Mouse (Mus musculus) heart, embryonic 12.5 days (tissue): Measurements from ENCODE around the gene Polr3gl. TPM values are rescaled to one million over a fixed set of nuclear protein-coding genes. Genes with fewer than 3 reads are reported as not detected.

Source experiments
- ATAC-seq: fragments of 200-750 bp; cut with Nextera tagmentation; 2 replicates; pipeline ENCODE4 v1.8.0; 2017; ENCODE audit warnings: moderate TSS enrichment, moderate library complexity; ENCODE audit not compliant: insufficient number of reproducible peaks, low FRiP score
- H3K27ac ChIP-seq: fragments of 300-500 bp; sonication (generic); 2 replicates; pipeline ENCODE4 v1.5.1; 2016; ENCODE audit warnings: mild to moderate bottlenecking, moderate library complexity; ENCODE audit not compliant: poor library complexity, severe bottlenecking
- H3K27me3 ChIP-seq: fragments of 300-500 bp; sonication (generic); replicated peaks from 2 replicates; pipeline ENCODE4 v1.6.1; 2016; ENCODE audit warnings: mild to moderate bottlenecking, moderate library complexity
- H3K36me3 ChIP-seq: fragments of 300-500 bp; sonication (generic); 2 replicates; pipeline ENCODE4 v1.6.1; 2016; ENCODE audit warnings: mild to moderate bottlenecking, moderate library complexity
- H3K4me1 ChIP-seq: fragments of 300-500 bp; sonication (generic); replicated peaks from 2 replicates; pipeline ENCODE4 v1.6.1; 2016; ENCODE audit warnings: mild to moderate bottlenecking
- H3K4me2 ChIP-seq: fragments of 300-500 bp; sonication (generic); 2 replicates; pipeline ENCODE4 v1.6.1; 2016; ENCODE audit warnings: mild to moderate bottlenecking, moderate library complexity
- H3K4me3 ChIP-seq: fragments of 300-500 bp; sonication (generic); 2 replicates; pipeline ENCODE4 v1.5.1; 2016; ENCODE audit warnings: mild to moderate bottlenecking
- H3K9ac ChIP-seq: fragments of 300-500 bp; sonication (generic); 2 replicates; pipeline ENCODE4 v1.6.1; 2016; ENCODE audit warnings: mild to moderate bottlenecking, moderate library complexity
- H3K9me3 ChIP-seq: fragments of 300-500 bp; sonication (generic); replicated peaks from 2 replicates; pipeline ENCODE4 v1.6.1; 2016; ENCODE audit warnings: mild to moderate bottlenecking, moderate library complexity
- WGBS: fragments of 180-500 bp; shearing (Covaris S2); methylation state at CpG from one replicate; pipeline ENCODE4 v1.1.7; 2016; 5-methylcytosine and 5-hydroxymethylcytosine counted together
- polyA plus RNA-seq: library from polyadenylated mRNA; unstranded; fragments of >200 nt; fragmentation: Nextera tagmentation; extraction: Ambion mirVana; gene quantifications from 2 replicates; pipeline ENCODE4 v1.2.1, GENCODE M21; 2016

Polr3gl gene
- polyA plus RNA-seq, 1 experiment from 2014 or later: 39.3 TPM

DNA sequence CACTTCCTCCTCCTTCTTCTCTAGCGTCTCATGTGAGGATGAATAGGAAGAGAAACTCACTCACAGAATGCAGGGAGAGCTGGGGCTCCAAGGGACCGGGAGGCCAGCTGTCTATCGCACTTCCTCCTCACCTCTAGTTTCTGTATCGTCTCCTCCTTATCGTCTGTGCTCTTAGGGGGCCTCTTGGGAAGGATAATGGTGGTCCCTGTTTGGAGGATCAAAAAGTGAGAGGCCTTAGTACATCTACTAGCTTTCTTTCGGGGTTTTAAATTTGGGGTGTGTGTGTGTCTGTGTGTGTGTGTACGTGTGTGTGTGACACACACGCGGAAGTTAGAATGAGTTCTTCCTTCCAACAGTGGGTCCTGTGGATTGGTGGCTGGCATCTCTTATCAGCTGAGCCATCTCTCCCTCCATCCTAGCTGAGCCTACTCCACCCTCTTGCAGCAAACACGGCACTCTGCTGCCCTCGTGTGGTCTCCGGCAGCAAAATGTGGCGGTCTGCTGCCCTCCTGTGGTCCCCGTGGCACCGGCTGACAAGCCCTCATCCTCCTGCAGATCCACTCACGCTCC lies 14.0 kb downstream of the Polr3gl start:
- Histone ChIP-seq H3K9me3 (no peaks in the 10 kb centered on the region), H3K4me2 (peak overlapping the region; percentile 61), H3K27me3 (no peaks in the 10 kb centered on the region), H3K9ac (peak overlapping the region; percentile 73), H3K36me3 (peaks cover 4% of the 10 kb centered on the region; the same call in 1 of the 2 replicates), H3K4me1 (peaks cover 47% of the 10 kb centered on the region), H3K4me3 (peak overlapping the region; percentile 25), H3K27ac (peak overlapping the region; percentile 47; the same call in 1 of the 2 replicates)
- 7% methylated on average over 16 of the region's 16 CpGs for WGBS
- ATAC-seq: 0 out of 2 replicates have a peak, but pooled peaks have one; percentile 19

DNA sequence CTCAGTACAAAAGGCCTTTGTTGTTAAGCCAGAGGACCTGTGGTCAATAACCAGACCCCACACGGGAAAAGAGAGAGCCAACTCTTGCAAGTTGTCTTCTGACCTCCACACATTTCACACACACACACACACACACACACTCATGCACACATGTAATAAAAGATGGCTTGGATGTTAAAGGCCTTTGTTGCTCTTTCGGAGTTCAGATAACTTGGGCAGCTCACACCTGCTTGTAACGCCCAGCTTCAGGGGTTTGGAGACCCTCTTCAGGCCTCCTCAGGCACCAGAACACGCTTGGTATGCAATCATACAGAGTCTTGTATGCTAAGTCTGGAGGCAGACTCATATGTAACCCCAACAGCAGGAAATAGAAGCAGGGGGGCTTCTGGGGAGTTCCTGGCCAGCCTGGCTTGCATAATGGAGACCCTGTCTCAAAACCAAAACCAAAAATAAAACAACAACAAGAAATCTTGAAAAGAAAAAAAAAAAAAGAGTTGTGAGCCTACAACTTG lies 14.7 kb downstream of the Polr3gl start:
- no peak for ATAC-seq
- Histone ChIP-seq H3K27me3 (no peaks in the 10 kb centered on the region), H3K9me3 (no peaks in the 10 kb centered on the region), H3K36me3 (peaks cover 3% of the 10 kb centered on the region; the same call in 1 of the 2 replicates), H3K4me1 (peaks cover 51% of the 10 kb centered on the region), H3K4me3 (no peak overlapping the region), H3K27ac (peak overlapping the region; percentile 47; the same call in 1 of the 2 replicates), H3K9ac (0 out of 2 replicates have a peak overlapping the region, but pooled peaks have one; percentile 34), H3K4me2 (no peak overlapping the region)
- WGBS: 76% methylated on average over 4 of the region's 4 CpGs

DNA sequence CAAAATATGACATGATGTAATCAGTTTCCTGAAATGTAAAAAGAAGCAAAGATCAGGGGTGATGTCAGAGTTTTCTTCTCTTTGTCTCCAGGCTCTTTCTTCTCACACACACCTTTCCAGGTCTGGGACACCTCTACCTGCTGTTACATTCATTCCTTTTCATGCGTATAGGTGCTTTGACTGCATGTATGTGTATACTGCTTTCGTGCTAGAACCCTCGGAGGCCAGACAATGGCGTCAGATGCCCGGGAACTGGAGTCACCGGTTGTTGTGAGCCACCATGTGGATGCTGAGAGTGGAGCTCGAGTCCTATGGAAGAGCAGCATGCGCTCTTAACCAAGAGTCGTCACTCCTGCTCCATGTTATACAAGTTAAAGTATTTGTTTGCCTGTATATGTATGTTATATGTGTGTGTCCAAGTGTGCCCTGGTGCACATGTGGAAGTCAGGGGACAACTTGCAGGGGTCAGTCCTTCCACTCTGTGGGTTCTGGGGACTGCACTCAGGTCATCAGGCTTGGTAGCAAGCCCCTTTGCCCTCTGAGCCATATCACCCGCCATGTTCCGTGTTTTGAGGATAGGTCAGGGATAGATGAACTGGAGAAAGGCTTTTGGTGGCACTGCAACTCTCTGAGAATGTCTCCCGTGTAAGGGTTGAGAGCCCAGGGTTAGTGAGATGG lies 15.3 kb downstream of the Polr3gl start:
- Histone ChIP-seq H3K9ac (0 out of 2 replicates have a peak overlapping the region, but pooled peaks have one; percentile 30), H3K27me3 (no peaks in the 10 kb centered on the region), H3K36me3 (no peaks in the 10 kb centered on the region), H3K27ac (peak overlapping the region; percentile 47), H3K9me3 (no peaks in the 10 kb centered on the region), H3K4me1 (peaks cover 57% of the 10 kb centered on the region), H3K4me3 (no peak overlapping the region), H3K4me2 (no peak overlapping the region)
- ATAC-seq: no peak
- 80% methylated on average over 12 of the region's 12 CpGs for WGBS

DNA sequence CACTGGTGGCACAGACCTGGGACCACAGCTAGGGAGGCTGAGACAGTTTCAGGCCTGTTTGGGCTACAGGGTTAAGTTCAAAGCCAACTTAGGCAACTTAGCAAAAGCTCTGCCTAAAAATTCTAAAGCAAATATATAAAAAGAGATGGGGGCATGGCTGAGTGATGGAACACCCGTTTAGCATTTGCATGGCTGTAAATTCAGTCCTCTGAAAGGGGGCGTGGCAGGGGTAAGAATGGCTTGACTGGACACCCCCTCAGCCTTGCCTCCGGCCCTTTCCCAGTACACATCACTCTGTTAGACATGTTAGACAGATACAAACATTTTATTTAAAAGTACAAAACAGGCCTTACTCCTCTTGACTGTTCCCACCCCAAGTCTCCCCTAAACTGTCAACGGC lies 16.4 kb downstream of the Polr3gl start:
- no peak for ATAC-seq
- H3K36me3 ChIP-seq: no peaks in the 10 kb centered on the region
- H3K27ac ChIP-seq: peak overlapping the region; percentile 98
- peak overlapping the region; percentile 60 for H3K4me2 ChIP-seq
- H3K4me1 ChIP-seq: peaks cover 64% of the 10 kb centered on the region
- H3K9ac ChIP-seq: peak overlapping the region; percentile 57
- H3K9me3 ChIP-seq: no peaks in the 10 kb centered on the region
- H3K27me3 ChIP-seq: no peaks in the 10 kb centered on the region
- peak overlapping the region; percentile 27; the same call in 1 of the 2 replicates for H3K4me3 ChIP-seq
- WGBS: 76% methylated on average over 4 of the region's 4 CpGs

DNA sequence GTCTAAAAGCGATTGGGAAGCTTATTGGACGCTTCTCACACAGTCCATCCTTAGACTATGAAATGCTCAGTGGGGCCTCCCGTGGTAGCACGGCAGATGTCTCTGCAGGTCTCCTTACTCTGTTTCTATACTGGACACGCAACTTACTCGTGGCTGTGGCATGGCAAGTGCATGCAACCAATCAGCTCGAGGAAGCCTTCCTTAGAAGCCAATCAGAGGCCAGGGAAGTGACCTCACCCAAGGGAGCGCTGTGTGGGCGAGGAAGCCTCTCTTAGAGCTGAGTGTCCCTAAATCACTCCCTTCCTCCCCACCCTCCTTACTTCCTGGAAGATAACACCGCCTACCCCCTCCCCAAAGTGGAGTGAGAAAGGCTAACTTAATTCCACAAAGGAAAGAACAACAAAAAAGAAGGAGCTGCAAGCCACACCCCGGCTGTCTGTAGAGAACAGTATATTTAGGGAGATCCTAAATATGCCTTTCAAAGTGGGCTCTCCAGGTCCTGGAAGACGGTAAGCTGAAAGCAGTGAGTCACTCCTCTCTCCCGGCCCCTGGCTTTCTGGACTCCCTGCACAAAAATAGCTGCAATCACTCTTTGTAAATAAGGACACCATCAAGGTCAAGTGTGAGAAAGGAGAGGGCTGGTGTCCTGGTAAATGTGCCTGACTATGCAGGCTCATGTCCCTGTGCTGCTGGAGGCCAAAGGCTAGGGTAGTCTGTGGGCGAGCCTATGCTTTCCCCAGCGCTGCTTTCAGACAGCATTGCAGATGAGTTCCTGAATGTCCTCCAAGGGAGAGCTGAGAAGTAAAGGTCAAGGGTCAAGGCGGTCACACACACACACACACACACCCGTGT lies 17.1 kb downstream of the Polr3gl start, which contains the start of gene Gm16253:
Gene Gm16253 (plus strand): TSS at position 295 of the 852 bp plus-strand sequence.
- ATAC-seq: peak; percentile 92
- Histone ChIP-seq H3K27me3 (no peaks in the 10 kb centered on the region), H3K9ac (peak within 1 kb of the TSS; percentile 57), H3K4me3 (peak within 1 kb of the TSS; percentile 27), H3K9me3 (no peaks in the 10 kb centered on the region), H3K4me2 (peak within 1 kb of the TSS; percentile 60), H3K36me3 (no peaks in the 10 kb centered on the region), H3K27ac (peak within 1 kb of the TSS; percentile 98), H3K4me1 (peaks cover 67% of the 10 kb centered on the region)
- 9% methylated on average over 17 of the region's 17 CpGs for WGBS

DNA sequence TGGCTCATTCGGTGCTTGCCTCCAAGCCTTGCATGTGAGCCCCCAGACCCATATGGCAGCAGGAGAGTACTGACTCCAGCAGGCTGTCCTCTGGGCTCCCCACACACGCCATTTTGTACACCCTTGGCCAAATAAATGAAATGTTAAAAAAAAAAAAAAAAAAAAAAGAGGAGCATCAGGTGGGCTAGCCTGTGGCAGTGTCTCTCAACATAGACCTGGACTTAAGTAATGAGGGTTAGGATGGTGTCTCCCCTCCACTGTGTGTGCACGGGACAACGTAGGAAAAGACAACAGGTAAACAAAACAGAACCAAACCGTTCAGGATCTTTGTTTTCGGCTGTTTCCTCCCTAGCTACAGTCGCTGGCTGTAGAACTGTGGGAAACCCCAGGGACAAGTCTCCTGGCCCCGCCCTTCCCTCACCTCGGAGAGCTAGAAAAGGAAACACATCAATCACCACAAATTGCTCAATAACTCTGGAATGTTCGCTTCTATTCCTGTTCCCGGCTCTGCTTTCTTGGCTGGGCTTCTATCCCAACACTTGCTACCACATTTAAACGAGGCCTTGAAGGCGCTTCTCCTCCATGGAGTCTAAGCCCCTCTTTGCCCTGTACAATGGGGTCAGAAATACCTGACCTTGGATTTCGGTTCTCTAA lies 17.8 kb downstream of the Polr3gl start:
- Histone ChIP-seq H3K9me3 (no peaks in the 10 kb centered on the region), H3K27me3 (no peaks in the 10 kb centered on the region), H3K4me3 (peak overlapping the region; percentile 27), H3K27ac (peak overlapping the region; percentile 98), H3K36me3 (no peaks in the 10 kb centered on the region), H3K9ac (0 out of 2 replicates have a peak overlapping the region, but pooled peaks have one; percentile 57), H3K4me1 (peaks cover 71% of the 10 kb centered on the region), H3K4me2 (peak overlapping the region; percentile 60)
- ATAC-seq: peak; percentile 40
- WGBS: 34% methylated on average over 14 of the region's 14 CpGs

DNA sequence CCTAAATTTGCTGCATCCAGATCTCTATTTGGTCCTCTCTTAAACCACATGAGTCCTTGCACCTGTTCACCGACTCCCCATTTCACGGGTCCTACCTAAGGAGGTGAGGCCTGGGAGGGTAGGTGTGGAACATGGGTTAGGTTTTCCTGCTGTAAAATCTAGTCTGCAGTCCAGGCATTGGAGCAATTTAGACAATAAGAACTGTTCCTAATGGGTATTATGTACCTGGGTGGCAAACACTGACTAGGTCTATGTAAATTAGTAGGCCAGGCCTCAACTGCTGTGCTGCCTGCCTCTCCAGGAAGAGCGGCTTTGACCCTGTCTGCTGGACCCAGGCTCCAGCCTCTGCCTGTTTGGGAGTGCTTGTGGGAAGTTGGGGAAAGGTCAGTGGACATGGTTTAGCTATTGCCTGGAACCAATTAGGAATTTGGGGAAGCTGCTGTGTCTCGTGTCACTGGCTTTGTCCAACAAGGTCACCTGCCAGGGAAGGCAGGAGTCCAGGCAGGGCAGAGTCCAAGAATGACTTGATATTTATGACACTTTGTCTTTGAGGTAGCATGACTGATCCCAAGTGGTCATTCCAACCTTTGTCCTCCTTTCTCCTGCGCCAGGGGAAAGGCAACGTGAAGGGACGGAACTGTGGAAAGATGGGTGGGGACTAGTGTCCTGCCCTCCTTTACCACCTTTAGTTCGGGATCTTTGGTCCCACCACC lies 18.6 kb downstream of the Polr3gl start:
- no peaks in the 10 kb centered on the region for H3K36me3 ChIP-seq
- peak overlapping the region; percentile 98 for H3K27ac ChIP-seq
- no peak for ATAC-seq
- no peak overlapping the region for H3K9ac ChIP-seq
- H3K4me3 ChIP-seq: no peak overlapping the region
- peak overlapping the region; percentile 60 for H3K4me2 ChIP-seq
- peaks cover 71% of the 10 kb centered on the region for H3K4me1 ChIP-seq
- H3K9me3 ChIP-seq: no peaks in the 10 kb centered on the region
- WGBS: 79% methylated on average over 8 of the region's 8 CpGs
- H3K27me3 ChIP-seq: no peaks in the 10 kb centered on the region

DNA sequence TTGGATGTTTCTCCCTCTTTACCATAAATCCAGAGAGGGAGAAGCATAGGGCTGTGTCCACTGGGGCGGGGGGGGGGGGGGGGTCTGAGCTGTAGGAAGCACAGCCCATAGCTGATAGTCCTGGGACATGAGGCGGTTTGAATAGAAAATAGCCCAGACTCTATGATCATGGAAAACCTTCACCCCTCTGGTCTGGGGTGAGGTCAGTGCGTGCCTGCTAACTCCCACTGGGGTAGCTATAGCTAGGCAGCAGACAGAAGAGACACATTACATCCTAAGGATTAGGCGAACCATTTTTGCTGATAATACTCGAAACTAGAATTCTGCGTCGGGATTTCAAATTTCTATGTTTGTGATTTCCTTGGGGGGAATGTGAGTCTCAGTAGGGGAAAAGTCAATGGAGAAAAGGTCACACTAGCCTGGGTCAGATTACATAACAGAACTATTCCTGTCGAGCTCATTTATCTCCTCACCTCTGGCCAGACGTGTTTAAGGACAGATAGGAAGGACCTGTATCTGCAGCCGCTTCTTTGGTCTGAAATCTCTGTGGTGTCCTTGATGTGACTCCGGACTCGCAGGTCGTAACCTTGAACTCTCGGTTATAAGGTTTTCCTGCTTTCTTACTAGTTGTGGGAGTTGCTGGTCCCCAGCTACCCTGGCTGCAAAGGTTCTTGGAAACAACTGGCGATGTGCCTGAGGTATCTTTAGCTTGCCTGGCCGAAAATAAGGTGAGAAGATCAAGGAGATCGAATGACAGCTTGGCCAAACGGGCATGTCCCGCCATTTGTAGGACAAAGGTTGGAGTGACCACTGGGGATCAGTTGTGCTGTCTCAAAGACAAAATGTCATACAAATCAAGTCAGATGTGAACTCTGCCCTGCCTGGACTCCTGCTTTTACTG lies 20.1 kb downstream of the Polr3gl start:
- Histone ChIP-seq H3K27me3 (no peaks in the 10 kb centered on the region), H3K27ac (0 out of 2 replicates have a peak overlapping the region, but pooled peaks have one; percentile 1), H3K9me3 (no peaks in the 10 kb centered on the region), H3K9ac (peak overlapping the region; percentile 46), H3K4me1 (peaks cover 75% of the 10 kb centered on the region), H3K36me3 (no peaks in the 10 kb centered on the region), H3K4me2 (0 out of 2 replicates have a peak overlapping the region, but pooled peaks have one; percentile 2), H3K4me3 (no peak overlapping the region)
- 41% methylated on average over 19 of the region's 19 CpGs for WGBS
- no peak for ATAC-seq

DNA sequence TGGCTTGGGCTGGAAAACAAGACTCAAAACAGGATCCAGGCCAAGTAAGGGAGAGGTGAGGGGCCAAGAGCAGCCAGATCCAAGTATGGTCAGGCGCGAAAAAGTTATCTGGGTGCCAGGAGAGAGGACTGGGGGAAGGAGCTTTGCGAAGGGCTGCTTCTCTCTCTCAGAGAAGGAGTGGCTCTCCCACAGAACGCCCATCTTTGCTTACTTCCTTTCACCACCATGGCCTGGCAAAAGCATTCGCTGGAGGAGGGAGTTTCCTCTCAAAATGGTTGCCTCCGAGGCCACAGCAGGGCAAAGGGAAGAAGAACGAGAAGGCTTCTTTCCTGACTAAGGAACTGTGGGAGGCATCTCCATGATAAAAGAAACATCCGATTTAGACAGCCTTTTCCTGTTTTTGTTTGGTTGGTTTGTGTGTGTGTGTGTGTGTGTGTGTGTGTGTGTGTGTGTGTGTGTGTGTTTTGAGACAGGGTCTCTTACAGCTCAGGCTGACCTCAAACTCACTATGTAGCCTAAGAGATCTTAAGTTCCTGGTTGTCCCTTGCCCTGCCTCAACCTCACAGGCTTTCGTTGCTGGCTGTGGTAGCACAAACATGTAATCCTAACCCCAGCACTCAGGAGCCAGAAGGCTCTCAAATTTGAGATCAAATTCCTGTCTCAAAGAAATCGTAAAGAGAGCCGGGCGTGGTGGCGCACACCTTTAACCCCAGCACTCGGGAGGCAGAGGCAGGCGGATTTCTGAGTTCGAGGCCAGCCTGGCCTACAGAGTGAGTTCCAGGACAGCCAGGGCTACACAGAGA lies 21.9 kb downstream of the Polr3gl start:
- WGBS: 58% methylated on average over 16 of the region's 16 CpGs
- Histone ChIP-seq H3K9ac (no peak overlapping the region), H3K9me3 (no peaks in the 10 kb centered on the region), H3K4me2 (no peak overlapping the region), H3K27ac (peak overlapping the region; percentile 42; the same call in 1 of the 2 replicates), H3K4me1 (peaks cover 66% of the 10 kb centered on the region), H3K4me3 (no peak overlapping the region), H3K36me3 (no peaks in the 10 kb centered on the region), H3K27me3 (no peaks in the 10 kb centered on the region)
- ATAC-seq: no peak
